ENCODE assay signal across 8 mouse cellular contexts in the genomic region with DNA sequence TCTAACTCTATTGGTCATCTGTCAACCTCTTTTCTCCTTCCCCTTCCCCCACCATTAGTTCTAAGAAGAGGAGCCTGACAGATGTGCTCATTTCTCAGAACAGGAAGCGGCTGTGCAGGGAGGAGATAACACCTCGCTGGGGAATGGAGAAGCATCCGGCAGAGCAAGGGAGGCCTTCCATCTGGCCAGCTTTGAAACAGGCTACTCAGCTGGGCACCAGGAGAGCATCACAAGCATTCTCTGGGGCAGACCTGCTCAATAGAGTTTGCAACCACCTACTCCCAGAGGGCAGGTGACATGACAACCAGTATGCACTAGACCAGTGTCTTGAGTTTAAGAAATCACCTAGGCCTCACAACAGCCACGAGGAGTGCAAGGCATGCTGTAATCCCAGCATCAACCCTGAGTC. TPM values are rescaled to one million over a fixed set of nuclear protein-coding genes. Genes with fewer than 3 reads are reported as not detected.
DNase-seq lines count a peak whose midpoint lies in the region; ATAC-seq and TF ChIP-seq lines count a peak whose summit lies in the region.

No protein-coding gene starts in this region.

- no peak overlapping the region for H3K9ac ChIP-seq in liver, adult 2 months (ENCODE audit: low read depth, low read length)
- H3K9ac ChIP-seq in neural tube, embryonic 13.5 days = no peak overlapping the region

- 49% methylated on average over 4 of the region's 4 CpGs for WGBS in liver, adult 2 months
- WGBS in neural tube, embryonic 13.5 days = 51% methylated on average over 4 of the region's 4 CpGs

- no peak overlapping the region for H3K4me2 ChIP-seq in neural tube, embryonic 13.5 days

- no peak overlapping the region for H3K4me3 ChIP-seq in liver, adult 2 months (ENCODE audit: insufficient read depth, low read depth, low read length)
- no peak overlapping the region for H3K4me3 ChIP-seq in neural tube, embryonic 13.5 days

- H3K9me3 ChIP-seq in neural tube, embryonic 13.5 days = no peaks in the 10 kb centered on the region

- H3K79me2 ChIP-seq in liver, adult 2 months (ENCODE audit: control insufficient read depth, insufficient read depth, low read length) = peaks cover 37% of the 10 kb centered on the region

- intact Hi-C loops in heart, postnatal 10 days (cut with DNase I) = no loop called here

- H3K27me3 ChIP-seq in liver, adult 2 months (ENCODE audit: control insufficient read depth, insufficient read depth, low read length) = no peaks in the 10 kb centered on the region
- no peaks in the 10 kb centered on the region for H3K27me3 ChIP-seq in neural tube, embryonic 13.5 days

- no peak for ATAC-seq in neural tube, embryonic 13.5 days (ENCODE audit: low read depth)

- no peak for TF ChIP-seq POLR2A in liver, adult 2 months (IDR thresholded peaks at IDR 0.05; ENCODE audit: extremely low read depth, insufficient read depth, low read length)

- no peak for TF ChIP-seq CTCF in liver, adult 2 months (IDR thresholded peaks at IDR 0.05; ENCODE audit: low read depth, low read length)

- H3K4me1 ChIP-seq in liver, adult 2 months (ENCODE audit: control insufficient read depth, insufficient read depth, low read length) = peaks cover 43% of the 10 kb centered on the region
- peaks cover 49% of the 10 kb centered on the region for H3K4me1 ChIP-seq in neural tube, embryonic 13.5 days (replicated peaks)

- peak; percentile 52 for DNase-seq in adrenal gland, postnatal 14 days
- no peak for DNase-seq in adrenal gland, postnatal 10 days
- DNase-seq in c-Kit-negative CD71-positive TER-119-positive erythroid progenitor cells, embryonic 14.5 days (ENCODE audit: low read depth, low spot score) = peak; percentile 90
- peak; percentile 73 to 75 for DNase-seq in heart, postnatal 10 days
- DNase-seq in liver, adult 2 months (ENCODE audit: extremely low read depth, low read depth, low spot score) = no peak
- no peak for DNase-seq in right cerebral cortex, postnatal 4 days
- no peak for DNase-seq in cerebellum, adult 8-10 months

- H3K36me3 ChIP-seq in liver, adult 2 months (ENCODE audit: control insufficient read depth, insufficient read depth, low read length) = no peaks in the 10 kb centered on the region
- H3K36me3 ChIP-seq in neural tube, embryonic 13.5 days = 0 out of 2 replicates have a peak, but pooled peaks cover 12% of the 10 kb centered on the region

- peak overlapping the region; percentile 61 for H3K27ac ChIP-seq in liver, adult 2 months (replicated peaks; ENCODE audit: insufficient read depth, low read depth, low read length)
- peak overlapping the region; percentile 35; the same call in 1 of the 2 replicates for H3K27ac ChIP-seq in neural tube, embryonic 13.5 days (replicated peaks)

RNA-seq across cellular contexts. Expression of gene Cox4i2, which starts 35.6 kb away (rescaled TPM):
- total RNA-seq in adrenal gland, postnatal 14 days (2021) = 6.3 and 7.7 TPM in 2 replicates
- total RNA-seq in adrenal gland, postnatal 10 days (2021) = 1 to 10 TPM; 8.0 to 8.3 TPM
- 10 to 100 TPM; 17.9 to 22.4 TPM for total RNA-seq in heart, postnatal 10 days (2021)
- not detected in 2 replicates for total RNA-seq in liver, adult 2 months (2014; rRNA removed)
- polyA plus RNA-seq in liver, adult 2 months (2012; rRNA removed) = 0.22 and 0.31 TPM in 2 replicates
- polyA plus RNA-seq in neural tube, embryonic 13.5 days (2015; fragmentation: Nextera tagmentation; extraction: Ambion mirVana) = 4.5 and 4.7 TPM in 2 replicates

RNA-seq across cellular contexts. Expression of gene Bcl2l1, which starts 41.9 kb away (rescaled TPM):
- 64.3 and 72.4 TPM in 2 replicates for total RNA-seq in adrenal gland, postnatal 14 days (2021)
- total RNA-seq in adrenal gland, postnatal 10 days (2021) = 10 to 100 TPM; 49.3 to 56.2 TPM
- 10 to 100 TPM; 40.0 to 72.4 TPM for total RNA-seq in heart, postnatal 10 days (2021)
- total RNA-seq in liver, adult 2 months (2014; rRNA removed) = 14.9 and 16.1 TPM in 2 replicates
- 30.4 and 33.8 TPM in 2 replicates for polyA plus RNA-seq in liver, adult 2 months (2012; rRNA removed)
- polyA plus RNA-seq in neural tube, embryonic 13.5 days (2015; fragmentation: Nextera tagmentation; extraction: Ambion mirVana) = 151 and 153 TPM in 2 replicates

RNA-seq across cellular contexts. Expression of gene Id1, which starts 53.5 kb away (rescaled TPM):
- total RNA-seq in adrenal gland, postnatal 14 days (2021) = 136 and 138 TPM in 2 replicates
- total RNA-seq in adrenal gland, postnatal 10 days (2021) = 100 to 1,000 TPM; 112 to 182 TPM
- 10 to 100 TPM; 72.9 to 84.2 TPM for total RNA-seq in heart, postnatal 10 days (2021)
- total RNA-seq in liver, adult 2 months (2014; rRNA removed) = 16.4 and 33.0 TPM in 2 replicates
- 19.2 and 33.0 TPM in 2 replicates for polyA plus RNA-seq in liver, adult 2 months (2012; rRNA removed)
- polyA plus RNA-seq in neural tube, embryonic 13.5 days (2015; fragmentation: Nextera tagmentation; extraction: Ambion mirVana) = 63.6 and 68.2 TPM in 2 replicates

RNA-seq across cellular contexts. Expression of gene Tpx2, which starts 58.2 kb away (rescaled TPM):
- total RNA-seq in adrenal gland, postnatal 14 days (2021) = 16.6 and 20.3 TPM in 2 replicates
- total RNA-seq in adrenal gland, postnatal 10 days (2021) = 10 to 100 TPM; 18.4 to 21.4 TPM
- 10 to 100 TPM; 16.0 to 17.8 TPM for total RNA-seq in heart, postnatal 10 days (2021)
- total RNA-seq in liver, adult 2 months (2014; rRNA removed) = 0.18 and 1.1 TPM in 2 replicates
- polyA plus RNA-seq in liver, adult 2 months (2012; rRNA removed) = 0.04 TPM in 1 of 2 replicates, not detected in the other
- 15.1 and 21.3 TPM in 2 replicates for polyA plus RNA-seq in neural tube, embryonic 13.5 days (2015; fragmentation: Nextera tagmentation; extraction: Ambion mirVana)

Comparison
In these comparisons a context has a peak if more than half of its experiments do, and no peak if none do; other contexts are left out.
1. DNase-seq: peak in adrenal gland, postnatal 14 days (single experiment), c-Kit-negative CD71-positive TER-119-positive erythroid progenitor cells, embryonic 14.5 days (single experiment) and heart, postnatal 10 days (2 of 2); none in adrenal gland, postnatal 10 days (single experiment), liver, adult 2 months (single experiment), right cerebral cortex, postnatal 4 days (single experiment) and cerebellum, adult 8-10 months (single experiment).